Mouse (Mus musculus) cerebellum, adult 18-20 months (tissue): ENCODE results near the gene 5830473C10Rik.
"Not testable (repeated sequence)": the region's sequence is repeated elsewhere in the genome, so short reads cannot be mapped to it uniquely, and the experiment has no call there.

Source experiments
- DNase-seq, 2 experiments: peaks; one replicate each; pipeline ENCODE4 v3.0.0; 2021

The 5830473C10Rik gene

DNA sequence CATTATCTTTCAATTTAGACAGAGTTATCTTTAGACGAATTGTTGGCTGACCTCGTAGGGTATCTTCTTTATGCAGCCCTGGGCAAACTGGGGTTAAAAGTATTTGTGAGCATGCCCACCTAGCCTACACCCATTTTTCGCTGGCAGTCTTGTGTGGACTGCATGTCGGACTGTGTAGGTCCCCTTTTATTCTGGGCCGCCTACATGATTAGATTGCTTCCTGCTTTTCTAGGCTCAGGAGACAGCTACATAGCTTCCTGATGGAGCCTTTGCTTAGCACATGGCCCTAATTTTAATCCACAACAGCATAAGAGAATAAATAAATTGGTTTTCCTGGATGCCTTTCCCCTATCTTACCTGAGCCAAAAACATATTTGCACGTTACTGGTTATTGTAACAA, 35.2 kb downstream of the 5830473C10Rik start:
- no peak for DNase-seq

DNA sequence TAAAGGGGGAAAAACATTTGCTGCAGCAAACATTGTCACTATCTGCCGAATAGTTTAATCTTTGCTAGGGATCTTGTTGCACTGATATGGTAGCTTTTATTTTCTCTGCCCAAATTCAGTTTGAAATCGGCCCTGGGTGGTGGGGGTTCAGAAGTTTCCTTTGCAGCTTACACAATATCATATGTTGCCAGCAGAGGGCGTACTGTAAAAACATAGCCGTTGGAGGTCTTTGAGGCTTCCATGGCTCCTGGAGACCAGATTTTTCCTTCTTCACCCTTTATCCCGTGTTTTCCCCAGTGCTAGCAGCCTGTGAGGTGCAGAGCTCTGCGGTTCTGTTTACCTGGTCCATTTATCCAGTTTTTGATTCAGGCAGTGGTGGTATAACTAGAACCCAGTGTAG, 40.6 kb downstream of the 5830473C10Rik start:
- peak; percentile 15 to 25 for DNase-seq

DNA sequence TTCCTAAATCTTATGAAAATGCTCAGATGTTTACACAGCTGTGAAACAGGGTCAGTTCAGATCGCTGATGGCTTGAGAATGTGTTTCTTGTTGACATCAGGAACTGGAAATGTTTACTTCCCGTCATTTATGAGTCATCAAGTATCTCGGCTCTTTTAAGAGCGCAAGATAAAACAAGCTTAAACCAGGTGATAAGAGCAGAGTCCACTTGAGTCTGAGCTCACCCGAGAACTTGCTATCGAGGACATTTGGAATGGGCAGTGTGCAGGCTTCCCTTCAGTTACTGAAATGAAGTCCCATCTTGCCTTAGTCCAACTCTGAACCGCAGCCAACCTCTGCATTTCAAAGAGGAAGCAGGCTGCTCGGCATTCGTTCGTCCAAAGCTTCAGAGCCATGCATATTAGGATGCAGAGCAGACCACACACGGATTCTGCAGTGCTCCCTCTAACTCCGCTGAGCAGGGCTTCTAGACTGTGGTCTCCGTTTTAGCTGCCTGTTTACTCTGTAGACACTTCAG, 42.6 kb downstream of the 5830473C10Rik start:
- no peak for DNase-seq

DNA sequence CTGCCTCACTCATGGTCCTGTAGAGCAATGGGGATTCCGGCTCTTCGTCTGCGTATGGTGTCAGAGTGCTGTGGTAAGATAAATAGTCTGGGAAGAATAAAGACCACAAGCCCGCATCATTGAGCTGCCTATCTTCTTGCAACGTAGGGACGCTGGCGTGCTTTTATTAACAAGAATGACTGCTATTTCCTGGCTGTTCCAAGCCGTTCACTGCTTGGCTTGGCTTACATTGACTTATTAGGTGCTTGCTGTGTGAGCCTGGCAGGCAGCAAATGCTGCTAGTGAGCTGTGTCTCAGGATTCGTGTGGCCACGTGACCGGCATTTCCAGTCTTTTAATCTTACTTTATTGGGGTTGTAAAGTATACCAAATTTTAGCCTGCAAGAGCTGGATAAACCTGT, 48.0 kb downstream of the 5830473C10Rik start:
- no peak for DNase-seq

DNA sequence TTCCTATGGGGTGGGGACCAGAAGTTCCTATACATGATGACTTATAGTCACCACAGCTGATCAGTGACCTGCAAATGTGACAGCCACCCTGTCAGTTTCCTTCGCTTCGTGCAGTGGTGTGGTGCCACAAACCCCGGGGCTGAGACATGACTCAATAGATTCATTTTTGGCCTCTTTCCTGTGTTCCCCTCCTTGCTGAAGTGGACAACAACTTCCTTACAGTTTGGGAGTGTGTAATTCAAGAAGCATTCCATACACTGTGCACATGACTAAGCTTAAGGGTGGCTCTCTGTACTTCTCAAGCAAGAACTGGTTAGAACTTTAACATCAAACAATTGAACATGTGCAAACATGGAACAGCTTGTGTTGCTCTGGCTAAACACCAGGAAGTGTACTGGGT, 50.5 kb downstream of the 5830473C10Rik start:
- no peak for DNase-seq

DNA sequence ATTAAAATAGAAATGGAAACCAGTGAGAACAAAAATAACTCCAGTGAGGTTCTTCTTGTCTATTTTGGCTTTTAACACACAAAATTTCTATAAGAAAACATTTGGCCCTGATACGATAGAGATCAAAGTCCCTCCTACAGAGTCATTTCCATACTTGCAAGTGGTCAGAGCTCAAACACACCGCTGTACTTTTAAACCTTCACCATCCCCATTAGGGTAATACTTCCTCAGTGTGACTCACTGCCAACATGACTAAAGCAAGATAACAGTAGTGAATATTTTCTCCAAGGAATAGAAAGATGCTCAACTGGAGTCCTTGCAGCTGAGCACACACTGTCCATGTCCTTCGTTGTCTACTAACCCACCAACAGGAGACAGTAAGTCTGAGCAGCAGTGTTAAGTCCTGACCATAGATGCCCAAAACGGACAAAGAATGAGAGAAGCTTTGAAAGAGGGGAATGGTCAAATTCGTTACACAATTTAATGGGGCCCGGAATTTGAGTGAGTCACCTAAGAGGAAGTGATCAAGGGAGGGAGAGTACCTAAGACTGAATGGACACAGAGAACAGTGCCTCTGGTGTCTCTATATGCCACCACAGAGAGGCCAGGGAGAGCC, 51.2 kb downstream of the 5830473C10Rik start:
- no peak for DNase-seq

DNA sequence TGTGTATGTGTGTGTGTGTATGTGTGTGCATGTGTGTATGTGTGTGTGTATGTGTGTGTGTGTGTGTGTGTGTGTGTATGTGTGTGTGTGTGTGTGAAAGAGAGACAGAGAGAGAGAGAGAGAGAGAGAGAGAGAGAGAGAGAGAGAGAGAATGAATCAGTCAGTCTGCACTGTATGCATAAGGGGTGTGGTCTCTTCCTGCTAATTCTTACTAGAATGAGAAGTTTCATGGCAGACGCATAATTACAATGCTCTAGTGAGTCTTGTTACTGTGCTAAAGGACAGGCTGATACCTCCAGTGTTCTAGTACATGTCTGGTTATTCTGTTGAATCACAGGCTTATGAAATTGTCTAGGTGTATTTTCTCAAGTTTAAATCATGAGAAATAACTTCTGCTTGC, 51.8 kb downstream of the 5830473C10Rik start:
- DNase-seq = not testable (repeated sequence)

DNA sequence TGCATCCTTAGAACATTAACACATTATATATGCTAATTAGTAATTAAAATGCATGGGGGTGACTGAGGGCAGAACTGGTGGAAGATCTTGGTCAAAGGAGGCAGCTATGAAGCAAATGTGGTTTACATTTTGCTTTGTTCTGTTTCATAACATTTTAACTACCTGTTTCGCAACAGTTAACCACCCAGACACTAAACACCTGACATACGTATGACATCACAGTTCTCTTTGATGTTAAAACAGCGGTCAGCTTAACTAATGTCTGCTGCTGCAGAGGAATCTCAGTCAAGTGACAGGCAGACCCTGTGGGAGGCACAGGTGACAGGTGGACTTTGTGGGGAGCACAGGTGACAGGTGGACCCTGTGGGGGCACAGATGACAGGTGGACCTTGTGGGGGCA, 57.0 kb downstream of the 5830473C10Rik start:
- no peak for DNase-seq

DNA sequence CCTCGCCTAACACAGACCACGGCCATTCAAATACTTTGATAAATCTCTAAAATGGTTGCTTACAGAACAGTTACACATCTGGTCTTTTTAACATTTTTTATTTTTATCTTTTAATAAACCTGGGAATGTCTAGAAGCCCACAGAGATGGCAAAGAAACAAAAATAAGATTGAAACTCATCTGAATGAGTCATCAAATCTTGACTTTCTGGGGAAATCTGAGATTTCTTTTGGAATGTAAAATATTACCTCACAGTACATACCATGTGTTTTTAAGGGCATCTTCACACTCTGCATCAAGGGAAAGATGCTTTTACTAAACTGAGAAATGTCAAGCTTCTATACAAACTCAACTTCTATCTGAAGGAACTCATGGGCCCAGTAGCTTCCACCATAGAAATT, 60.4 kb downstream of the 5830473C10Rik start:
- no peak for DNase-seq

DNA sequence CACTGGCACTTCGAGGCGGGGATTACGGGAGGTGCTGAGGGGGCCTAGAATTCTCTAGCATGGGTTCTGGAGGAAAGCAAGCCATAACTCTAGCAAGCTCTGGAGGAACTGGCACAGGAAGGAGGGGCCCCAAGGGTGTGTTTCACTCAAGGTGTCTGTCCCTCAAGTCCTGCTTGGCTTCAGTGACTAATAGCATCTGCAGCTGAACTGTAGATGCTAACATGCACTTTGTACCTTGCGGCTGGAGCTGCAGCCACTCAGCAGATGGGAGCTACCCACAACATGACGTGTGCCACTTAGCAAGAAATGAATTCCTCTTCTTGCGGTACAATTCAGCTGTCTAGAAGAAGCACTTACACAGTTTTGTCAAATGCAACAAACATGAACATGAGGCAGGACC, 60.8 kb downstream of the 5830473C10Rik start:
- no peak for DNase-seq

DNA sequence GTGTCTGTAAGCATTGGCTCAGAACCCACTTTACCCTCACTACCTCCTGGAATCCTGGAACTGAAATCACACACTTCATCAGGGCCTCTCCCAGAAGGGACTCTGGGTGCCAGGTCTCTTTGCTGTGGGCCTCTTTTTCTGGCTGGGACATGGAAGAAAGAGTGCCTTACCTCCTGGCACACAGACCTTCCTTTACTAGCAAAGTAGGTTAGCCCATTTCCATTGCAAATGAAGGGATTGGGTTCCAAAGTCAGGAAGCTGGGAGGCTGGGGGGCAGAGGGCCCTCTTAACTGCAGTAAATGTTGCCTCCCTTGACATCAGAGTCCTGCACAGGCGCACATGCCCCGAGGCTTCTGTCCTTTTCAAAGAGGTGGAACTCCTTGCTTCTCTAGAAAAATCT, 62.3 kb downstream of the 5830473C10Rik start:
- no peak for DNase-seq

DNA sequence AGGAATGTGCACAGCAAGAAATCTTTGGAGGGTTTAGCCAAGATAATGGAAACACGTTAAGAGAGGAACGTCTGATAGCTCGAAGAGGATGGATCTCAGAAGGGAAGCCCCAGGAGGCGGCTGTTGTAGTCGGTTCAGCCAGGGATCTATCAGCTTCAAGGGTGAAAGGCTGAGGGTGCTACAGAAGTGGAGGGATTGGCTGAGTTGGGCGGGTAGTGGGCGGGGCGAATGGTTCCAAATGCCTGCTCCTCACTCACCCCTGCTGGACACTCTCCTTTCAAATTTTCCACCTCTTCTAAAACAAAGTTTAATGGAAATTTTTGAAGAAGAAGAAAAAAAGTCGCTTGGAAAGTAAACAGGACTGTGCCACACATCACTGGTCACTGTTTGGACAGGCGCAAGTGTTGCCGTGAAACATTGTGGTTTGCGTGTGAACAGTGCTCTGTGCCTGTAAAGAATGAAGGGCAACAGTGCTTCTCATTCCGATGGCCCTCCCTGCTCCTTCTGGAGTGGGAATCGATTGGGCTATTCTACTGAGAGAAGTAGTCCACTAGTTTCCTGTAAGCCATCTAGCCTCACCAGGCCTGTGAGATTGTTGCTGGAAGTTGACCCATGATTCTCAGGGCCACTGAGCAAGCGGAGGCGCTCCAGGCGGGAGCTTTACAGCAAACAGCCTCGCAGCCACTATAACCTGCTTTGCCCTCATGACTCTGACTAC, 64.0 kb downstream of the 5830473C10Rik start:
- no peak for DNase-seq

DNA sequence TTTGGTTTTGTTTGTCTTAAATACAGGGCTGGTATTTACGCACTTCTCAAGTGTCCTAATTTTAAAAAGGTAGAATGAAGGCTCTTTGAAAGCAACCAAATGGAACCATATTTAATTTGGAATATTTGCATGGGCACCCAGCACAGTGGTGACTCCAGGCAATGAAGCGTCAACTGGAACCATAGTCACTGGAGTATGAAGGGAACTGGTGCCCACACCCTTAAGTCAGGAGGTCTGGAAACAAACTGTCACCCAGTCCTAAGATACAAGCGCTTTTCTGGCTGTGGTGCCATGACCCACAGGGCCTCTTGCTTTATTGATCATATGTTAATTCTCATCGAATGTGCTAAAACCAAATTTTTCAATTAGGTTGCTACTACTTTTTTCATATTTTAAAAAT, 66.5 kb downstream of the 5830473C10Rik start:
- DNase-seq = no peak

DNA sequence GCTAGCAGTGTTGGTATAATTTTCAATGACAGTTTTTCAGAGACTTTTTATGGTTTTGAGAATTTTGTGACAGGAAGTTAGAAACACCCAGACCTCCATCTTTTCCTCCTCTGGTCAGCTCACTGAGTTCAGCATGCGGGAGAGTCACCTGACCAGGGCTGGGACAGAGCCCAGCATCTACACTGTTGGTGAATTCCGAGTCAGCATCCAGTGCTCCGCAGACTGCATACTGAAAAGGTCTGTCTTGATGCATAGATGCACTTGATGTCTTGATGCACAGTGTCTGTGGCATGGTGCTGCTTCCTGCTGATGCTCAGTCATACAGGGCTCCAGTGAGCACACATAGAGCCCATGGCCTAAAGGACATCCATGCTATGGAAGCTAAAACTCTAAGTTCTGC, 67.1 kb downstream of the 5830473C10Rik start:
- DNase-seq = no peak

DNA sequence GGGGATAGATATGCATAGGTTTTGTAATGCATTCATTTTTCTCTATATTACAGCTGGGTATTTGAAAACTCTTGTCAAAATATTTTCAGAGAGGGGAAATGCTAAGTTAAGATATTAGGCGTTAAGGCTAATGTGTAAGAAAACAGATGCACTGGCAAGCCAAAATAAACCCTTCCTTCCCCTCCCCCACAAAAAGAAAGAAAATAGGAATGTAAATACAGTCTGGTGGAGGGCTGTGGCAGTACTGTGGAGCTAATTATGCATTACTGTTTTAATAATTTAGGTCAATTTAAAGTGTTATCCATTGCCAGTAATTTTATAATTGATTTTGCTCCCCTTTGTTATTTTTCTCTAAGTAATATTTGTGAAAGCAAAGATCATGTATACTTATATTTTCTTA, 67.6 kb downstream of the 5830473C10Rik start:
- DNase-seq = no peak

DNA sequence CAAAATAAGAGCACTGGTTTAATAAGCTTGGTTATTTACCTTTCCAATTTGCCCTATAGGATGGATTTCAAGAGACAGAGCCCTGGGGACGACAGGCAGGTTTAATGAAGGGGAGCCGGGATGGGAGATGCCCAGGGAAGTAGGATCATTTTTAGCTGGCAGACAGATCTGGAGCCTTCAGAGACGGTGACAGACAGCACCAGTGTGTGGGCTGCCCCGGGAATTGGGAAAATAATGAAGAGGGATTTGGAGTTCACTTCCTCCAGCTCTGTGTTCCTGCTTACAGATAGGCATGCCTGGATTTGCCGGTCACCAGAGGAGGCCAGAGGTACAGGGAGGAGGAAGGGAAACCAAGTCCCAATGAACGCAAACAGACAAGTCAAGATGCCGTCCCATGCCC, 74.0 kb downstream of the 5830473C10Rik start:
- DNase-seq = no peak

DNA sequence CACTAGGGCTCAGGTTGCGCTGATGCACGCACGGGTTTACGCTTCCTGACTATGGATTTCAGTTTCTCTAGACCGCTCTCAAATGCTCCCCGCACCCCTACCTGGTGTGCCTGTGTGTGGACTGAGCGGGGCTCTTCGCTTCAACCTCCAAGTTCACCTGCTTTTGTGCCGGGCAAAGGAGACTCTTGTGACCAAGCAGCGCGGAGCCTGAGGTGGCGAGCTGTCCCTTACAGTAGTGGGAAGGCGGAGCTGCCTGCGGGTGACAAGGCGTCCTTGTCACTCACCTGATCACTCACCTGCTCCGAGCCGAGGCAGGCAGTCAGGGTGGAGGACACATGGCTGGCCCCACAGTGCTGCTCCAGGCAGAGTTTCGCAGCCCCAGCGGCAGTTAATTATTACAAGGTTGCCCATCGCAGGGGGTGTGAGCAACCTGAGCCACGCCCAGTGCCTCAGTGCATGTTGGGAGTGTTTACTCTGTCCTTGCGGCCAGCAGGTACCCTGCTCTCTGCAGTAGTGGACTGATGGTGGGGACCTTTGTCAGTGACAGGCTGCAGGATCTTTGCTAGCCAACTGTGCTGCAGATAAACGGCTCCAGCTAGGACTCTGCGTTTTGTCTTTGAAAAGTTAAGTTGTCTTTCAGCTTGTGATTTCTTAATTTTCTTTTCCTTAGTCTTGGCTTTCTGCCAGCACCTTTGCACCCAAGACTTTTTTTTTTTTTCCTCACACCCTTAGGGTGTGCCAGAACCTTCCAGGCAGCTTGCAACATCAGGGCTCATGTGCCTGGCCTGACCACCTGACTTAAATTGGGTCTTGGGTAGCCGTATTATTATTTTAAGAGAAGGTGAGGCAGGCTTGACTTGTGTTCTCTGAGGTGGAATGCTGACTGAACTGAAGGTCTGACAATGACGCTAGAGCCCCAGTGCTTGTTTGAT, 79.6 kb downstream of the 5830473C10Rik start, which contains the start of gene Rassf6:
TSS of gene Rassf6 (minus strand) at position 372 of the 932 bp plus-strand sequence.
- peak; percentile 11 to 23 for DNase-seq

DNA sequence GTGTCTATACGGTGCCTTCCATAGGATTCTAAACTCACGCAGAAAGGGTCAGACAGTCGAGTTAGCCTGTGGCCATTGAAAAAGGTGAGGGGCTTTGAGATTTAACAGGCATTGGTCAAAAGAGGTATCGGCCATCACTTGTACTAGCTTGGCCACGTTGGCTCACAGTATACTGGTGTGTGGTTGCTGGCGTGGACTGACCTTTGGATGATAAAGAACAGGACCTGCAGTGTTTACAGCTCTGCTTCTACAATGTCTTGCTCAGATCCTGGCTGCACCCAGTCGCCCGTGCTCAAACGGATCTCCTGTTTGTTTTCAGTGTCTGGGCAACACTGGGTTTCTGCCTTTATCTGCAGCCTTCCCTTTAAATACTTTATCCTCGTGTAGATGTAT, 80.3 kb downstream of the 5830473C10Rik start:
- no peak for DNase-seq

DNA sequence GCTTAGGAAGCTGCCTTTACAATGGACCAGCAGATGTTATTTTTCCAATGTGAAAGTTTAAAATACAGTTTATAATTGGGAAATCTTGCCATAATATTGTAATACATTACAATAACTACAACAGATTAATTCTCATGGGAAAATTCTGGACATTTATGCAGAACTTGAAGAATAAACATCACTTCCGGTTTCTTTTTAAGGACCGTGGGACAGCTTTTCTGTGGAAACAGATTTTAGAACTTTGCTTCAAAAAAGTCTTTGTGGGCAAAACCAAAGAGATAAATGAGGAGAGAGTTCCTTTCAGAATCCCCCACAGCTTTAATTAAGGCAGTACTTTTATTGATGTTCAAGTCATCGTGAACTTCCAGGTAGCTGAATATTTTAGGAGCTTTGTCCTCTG, 84.7 kb downstream of the 5830473C10Rik start:
- DNase-seq = no peak

DNA sequence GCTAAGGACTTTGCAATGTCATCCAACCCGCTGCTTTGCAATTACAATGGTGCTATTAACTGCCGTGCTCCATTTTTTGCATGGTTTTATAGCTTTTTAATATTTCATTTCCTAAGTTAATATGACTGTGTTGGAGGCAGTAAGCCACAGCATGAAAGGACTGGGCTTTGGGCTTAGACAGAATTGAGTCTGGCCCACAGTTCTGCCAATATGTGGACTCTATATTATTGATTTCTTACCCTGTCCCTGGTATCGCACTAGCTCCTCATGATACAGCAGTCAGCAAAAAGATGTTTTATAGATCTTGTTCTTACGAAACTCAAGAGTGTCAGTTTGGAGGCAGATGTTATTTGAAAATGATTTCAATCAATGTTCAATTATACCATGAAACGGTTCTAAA, 85.5 kb downstream of the 5830473C10Rik start:
- DNase-seq = no peak
